Comparison of ENCODE assay signal across 15 mouse cellular contexts in genomic region chr5:43088650-43089397, GRCm38 (mm10).
DNase-seq lines count a peak whose midpoint lies in the region; ATAC-seq lines count a peak whose summit lies in the region.
"Had no signal": no experiment of that assay in that cellular context is flagged by ENCODE, and none has a peak within 500 bp of the region (broad histone marks: within the 10 kb centered on the region; RNA-seq: fewer than 3 reads in every experiment).

No protein-coding gene starts in this region.

- no peaks in the 10 kb centered on the region for H3K9me3 ChIP-seq in heart, embryonic 14.5 days (ENCODE audit: control insufficient read depth, low read length)
- no peaks in the 10 kb centered on the region for H3K9me3 ChIP-seq in forebrain, embryonic 13.5 days (replicated peaks)
- no peaks in the 10 kb centered on the region for H3K9me3 ChIP-seq in hindbrain, embryonic 16.5 days (ENCODE audit: control insufficient read depth, low read length)
- H3K9me3 ChIP-seq: liver, embryonic 13.5 days had no signal

- no peak overlapping the region for H3K9ac ChIP-seq in heart, embryonic 14.5 days (ENCODE audit: low read length)
- no peak overlapping the region for H3K9ac ChIP-seq in forebrain, embryonic 13.5 days
- H3K9ac ChIP-seq in hindbrain, embryonic 16.5 days (ENCODE audit: low read depth, low read length) = no peak overlapping the region
- H3K9ac ChIP-seq: liver, embryonic 13.5 days had no signal

- peaks cover 10 to 26% of the 10 kb centered on the region in 2 experiments for H3K4me1 ChIP-seq in heart, embryonic 14.5 days (ENCODE audit: control insufficient read depth in 2 of 2, insufficient read depth in 2 of 2, low read length in 2 of 2)
- peaks cover 26% of the 10 kb centered on the region for H3K4me1 ChIP-seq in forebrain, embryonic 13.5 days
- H3K4me1 ChIP-seq in hindbrain, embryonic 16.5 days (ENCODE audit: control insufficient read depth, insufficient read depth, low read depth, low read length) = peaks cover 13% of the 10 kb centered on the region

- intact Hi-C loops in heart, postnatal 14 days (cut with DNase I) = no loop called here

- peak overlapping the region; percentile 24 to 31; a peak in 1 of 4 replicates for H3K27ac ChIP-seq in heart, embryonic 14.5 days (replicated peaks in 1 of 2; ENCODE audit: control insufficient read depth in 1 of 2, insufficient read depth in 1 of 2, low read depth in 2 of 2, low read length in 2 of 2)
- peak overlapping the region; percentile 25; the same call in 1 of the 2 replicates for H3K27ac ChIP-seq in forebrain, embryonic 13.5 days
- H3K27ac ChIP-seq in hindbrain, embryonic 16.5 days (ENCODE audit: low read depth, low read length) = peak overlapping the region; percentile 51
- H3K27ac ChIP-seq: liver, embryonic 13.5 days had no signal

- no peak for DNase-seq in heart, postnatal 14 days
- peak; percentile 71 for DNase-seq in retina, embryonic 14.5 days (ENCODE audit: low spot score)
- no peak for DNase-seq in spleen, postnatal 14 days (ENCODE audit: low spot score in 2 of 2)
- no peak for DNase-seq in right cerebral cortex, adult 2 months (ENCODE audit: low spot score in 2 of 2)
- DNase-seq: adrenal gland, postnatal 10 days; gastrocnemius, postnatal 25 days; liver, embryonic 13.5 days; lung, postnatal 14 days; thymus, postnatal 25 days had no signal

- H3K27me3 ChIP-seq in heart, embryonic 14.5 days (ENCODE audit: control insufficient read depth, insufficient read depth, low read length) = no peaks in the 10 kb centered on the region
- peaks cover 44% of the 10 kb centered on the region for H3K27me3 ChIP-seq in forebrain, embryonic 13.5 days
- H3K27me3 ChIP-seq in hindbrain, embryonic 16.5 days (replicated peaks; ENCODE audit: control insufficient read depth, insufficient read depth, low read length) = no peaks in the 10 kb centered on the region
- H3K27me3 ChIP-seq: CH12.LX; liver, embryonic 13.5 days had no signal

- WGBS in heart, embryonic 14.5 days = 62% methylated on average over 12 of the region's 12 CpGs
- 18% methylated on average over 12 of the region's 12 CpGs for WGBS in forebrain, embryonic 13.5 days
- WGBS in hindbrain, embryonic 16.5 days = 50% methylated on average over 12 of the region's 12 CpGs

- H3K4me2 ChIP-seq in heart, embryonic 14.5 days (ENCODE audit: low read length) = no peak overlapping the region
- 0 out of 2 replicates have a peak overlapping the region, but pooled peaks have one; percentile 2 for H3K4me2 ChIP-seq in forebrain, embryonic 13.5 days
- no peak overlapping the region for H3K4me2 ChIP-seq in hindbrain, embryonic 16.5 days (ENCODE audit: low read length)
- H3K4me2 ChIP-seq: liver, embryonic 13.5 days had no signal

- no peak for ATAC-seq in heart, embryonic 14.5 days (ENCODE audit: insufficient number of reproducible peaks, insufficient read depth, low FRiP score, low read depth)
- ATAC-seq in forebrain, embryonic 13.5 days = peak; percentile 65; the same call in 1 of the 2 replicates
- ATAC-seq in hindbrain, embryonic 16.5 days = peak; percentile 61
- ATAC-seq: intestine, postnatal 0 days had no signal

- H3K36me3 ChIP-seq in heart, embryonic 14.5 days (ENCODE audit: control insufficient read depth, insufficient read depth, low read length) = no peaks in the 10 kb centered on the region
- no peaks in the 10 kb centered on the region for H3K36me3 ChIP-seq in forebrain, embryonic 13.5 days (ENCODE audit: poor library complexity, severe bottlenecking)
- no peaks in the 10 kb centered on the region for H3K36me3 ChIP-seq in hindbrain, embryonic 16.5 days (ENCODE audit: control insufficient read depth, insufficient read depth, low read length)
- H3K36me3 ChIP-seq: liver, embryonic 13.5 days had no signal

- H3K4me3 ChIP-seq in heart, embryonic 14.5 days (ENCODE audit: control insufficient read depth in 1 of 2, insufficient read depth in 1 of 2, low read depth in 1 of 2, low read length in 2 of 2) = no peak overlapping the region
- H3K4me3 ChIP-seq in forebrain, embryonic 13.5 days = no peak overlapping the region
- no peak overlapping the region for H3K4me3 ChIP-seq in hindbrain, embryonic 16.5 days (ENCODE audit: low read length)
- H3K4me3 ChIP-seq: liver, embryonic 13.5 days; myocyte had no signal
